Mouse (Mus musculus) fat pad, adult 2 months (tissue): ENCODE results near the gene Cs.

Experiments
- DNase-seq: peaks from one replicate; pipeline ENCODE4 v3.0.0-alpha.2; 2011; ENCODE audit warnings: low read depth, low spot score; ENCODE audit errors: extremely low read depth

Gene Cs

GRCm38 (mm10) chr10:128372989-128373748 lies 35.6 kb downstream of the Cs start:
- DNase-seq, result no peak

GRCm38 (mm10) chr10:128374393-128374792 lies 36.9 kb downstream of the Cs start:
- DNase-seq, result no peak

DNA sequence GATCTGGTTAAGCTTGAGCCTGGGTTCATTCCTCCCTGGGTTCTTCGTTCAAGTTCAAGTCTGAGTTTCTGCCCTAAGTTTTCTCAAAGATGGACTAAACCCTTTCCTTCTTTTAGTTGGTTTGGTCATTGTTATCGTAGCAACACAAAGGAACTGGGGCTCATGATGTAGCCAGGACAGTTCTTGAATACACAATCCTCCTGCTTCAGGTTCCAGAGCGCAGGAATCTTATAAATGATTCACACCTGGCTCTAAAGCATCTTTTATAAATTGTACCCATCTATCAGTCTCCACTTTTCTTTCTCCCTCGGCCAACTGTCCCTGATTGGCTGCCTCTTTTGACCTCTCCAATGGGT lies 38.5 kb downstream of the Cs start:
- no peak for DNase-seq

GRCm38 (mm10) chr10:128376455-128377211 lies 39.1 kb downstream of the Cs start, which contains the start of gene Ankrd52:
Gene Ankrd52 (plus strand): TSS chr10:128377115.
- DNase-seq, result no peak

- no peak for DNase-seq
Measured at GRCm38 (mm10) chr10:128377222-128377939, 39.8 kb downstream of the Cs start.

DNA sequence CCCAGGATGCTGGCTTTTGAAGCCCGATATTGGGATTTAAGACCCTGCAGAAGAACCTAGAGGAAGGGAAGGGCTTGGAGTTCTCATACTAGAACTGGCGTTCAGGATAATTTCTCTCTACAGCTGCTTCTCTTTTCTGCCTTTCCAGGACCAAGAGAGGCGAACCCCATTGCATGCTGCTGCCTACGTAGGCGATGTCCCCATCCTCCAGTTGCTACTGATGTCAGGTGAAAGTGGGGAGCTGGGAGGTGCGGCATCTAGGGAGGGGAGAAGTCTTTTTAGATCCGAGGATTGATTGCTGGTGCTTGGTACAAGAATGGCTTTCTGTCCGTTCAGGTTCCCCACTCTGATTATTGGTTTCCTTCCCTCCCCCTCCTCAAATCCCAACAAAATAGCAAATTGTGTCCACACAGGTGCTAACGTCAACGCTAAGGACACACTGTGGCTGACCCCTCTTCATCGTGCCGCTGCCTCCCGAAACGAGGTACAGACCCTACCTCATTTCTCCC lies 40.5 kb downstream of the Cs start:
- no peak for DNase-seq

GRCm38 (mm10) chr10:128378462-128378861 lies 40.9 kb downstream of the Cs start:
- no peak for DNase-seq

DNA sequence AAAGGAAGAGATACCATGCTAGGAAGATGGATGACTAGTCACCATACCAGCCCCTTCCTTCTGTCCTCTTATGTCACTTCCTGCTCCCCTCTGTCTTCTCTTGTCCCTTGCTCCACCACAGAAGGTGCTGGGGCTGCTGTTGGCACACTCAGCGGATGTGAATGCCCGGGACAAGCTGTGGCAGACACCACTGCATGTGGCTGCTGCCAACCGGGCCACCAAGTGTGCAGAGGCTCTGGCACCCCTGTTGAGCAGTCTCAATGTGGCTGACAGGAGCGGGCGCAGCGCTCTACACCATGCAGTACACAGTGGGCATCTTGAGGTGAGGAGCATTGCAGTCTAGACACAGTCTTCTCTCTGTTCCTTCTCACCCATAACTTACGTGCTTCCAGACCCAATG lies 41.7 kb downstream of the Cs start:
- DNase-seq, result no peak

GRCm38 (mm10) chr10:128380565-128380964 lies 43.0 kb downstream of the Cs start:
- DNase-seq, result no peak

GRCm38 (mm10) chr10:128382482-128382881 lies 44.9 kb downstream of the Cs start:
- DNase-seq, result no peak

- DNase-seq, result no peak
Measured at GRCm38 (mm10) chr10:128385902-128386301, 48.4 kb downstream of the Cs start.

GRCm38 (mm10) chr10:128388941-128389340 lies 51.4 kb downstream of the Cs start:
- DNase-seq, result no peak

DNA sequence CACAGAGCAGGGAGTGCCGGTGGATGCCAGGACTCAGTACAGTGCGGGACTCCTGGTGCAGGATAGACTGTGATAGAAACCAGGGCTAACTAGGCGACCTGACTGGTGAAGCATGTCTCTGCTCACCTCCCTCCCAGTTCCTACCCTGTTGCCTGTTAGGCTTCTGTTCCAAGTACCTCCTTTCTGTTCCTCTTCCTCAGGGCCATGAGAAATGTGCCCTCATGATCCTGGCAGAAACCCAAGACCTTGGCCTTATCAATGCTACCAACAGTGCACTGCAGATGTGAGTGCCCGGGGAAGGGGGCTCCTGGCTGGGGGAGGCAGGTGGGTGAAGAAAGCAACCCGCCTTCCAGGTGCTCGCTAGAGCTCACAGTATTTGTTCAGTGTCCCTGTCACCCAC lies 52.0 kb downstream of the Cs start:
- DNase-seq, result no peak

DNA sequence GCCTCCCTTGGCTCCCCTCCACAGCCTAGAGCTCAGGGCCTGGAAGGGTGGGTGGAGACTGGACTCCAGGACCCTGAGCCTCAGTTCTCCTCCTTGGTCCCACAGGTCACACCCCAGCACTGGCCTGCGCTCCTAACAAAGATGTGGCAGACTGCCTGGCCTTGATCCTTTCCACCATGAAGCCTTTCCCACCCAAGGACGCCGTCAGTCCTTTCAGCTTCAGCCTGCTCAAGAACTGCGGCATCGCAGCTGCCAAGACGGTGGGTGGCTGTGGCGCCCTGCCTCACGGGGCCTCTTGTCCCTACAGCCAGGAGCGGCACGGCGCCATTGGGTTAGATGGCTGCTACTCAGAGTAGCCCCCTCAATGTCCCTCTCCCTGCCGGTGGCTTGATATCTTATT lies 52.8 kb downstream of the Cs start:
- no peak for DNase-seq

DNA sequence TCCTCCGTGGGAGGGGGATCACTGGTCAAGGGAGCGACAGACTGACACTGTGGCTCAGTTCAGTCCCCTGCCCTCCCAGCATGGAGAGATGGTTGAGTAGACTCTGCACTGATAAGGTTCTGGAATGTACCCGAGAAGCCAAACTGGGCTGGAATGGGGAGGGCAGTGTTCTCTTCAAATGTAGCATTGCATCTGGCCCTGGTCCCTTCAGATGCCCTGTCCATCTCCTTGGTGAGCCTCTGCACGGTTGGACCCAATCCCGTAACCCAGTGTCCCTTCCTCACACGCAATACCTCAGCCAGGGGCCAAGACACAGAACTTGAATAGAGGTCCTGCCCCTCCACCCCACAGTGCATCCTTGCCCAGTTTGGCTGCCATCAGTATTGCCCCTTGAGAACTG lies 54.3 kb downstream of the Cs start:
- no peak for DNase-seq

DNA sequence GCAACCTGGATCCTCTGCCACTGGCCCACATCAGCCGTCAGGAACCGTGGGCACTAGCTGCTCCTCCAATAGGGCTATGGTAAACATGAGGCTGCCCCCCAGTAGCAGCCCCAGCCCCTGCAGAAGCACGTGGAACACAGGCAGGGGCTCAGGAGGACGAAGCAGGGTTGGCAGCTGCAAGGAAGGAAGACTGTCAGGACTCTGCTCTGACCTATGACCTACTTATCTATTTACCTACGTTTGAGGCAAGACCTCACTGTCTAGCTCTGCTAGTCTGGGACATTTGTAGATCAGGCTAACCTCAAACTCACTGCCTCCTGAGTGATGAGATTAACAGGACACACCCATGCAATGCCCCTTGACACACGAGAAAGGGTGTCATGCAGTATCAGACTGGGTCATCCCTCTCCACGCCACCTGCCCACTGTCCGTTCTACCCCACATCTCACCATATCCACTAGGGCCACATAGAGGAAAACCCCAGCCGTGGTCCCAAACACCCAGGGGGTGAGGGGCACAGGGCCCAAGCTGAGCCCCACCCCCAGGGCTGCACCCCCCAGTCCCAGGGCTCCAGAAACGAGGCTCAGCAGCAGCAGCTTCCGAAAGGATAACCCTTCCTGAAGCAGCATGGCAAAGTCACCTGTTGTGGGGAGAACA lies 58.6 kb downstream of the Cs start:
- no peak for DNase-seq

GRCm38 (mm10) chr10:128396716-128397264 lies 59.3 kb downstream of the Cs start:
- no peak for DNase-seq

DNA sequence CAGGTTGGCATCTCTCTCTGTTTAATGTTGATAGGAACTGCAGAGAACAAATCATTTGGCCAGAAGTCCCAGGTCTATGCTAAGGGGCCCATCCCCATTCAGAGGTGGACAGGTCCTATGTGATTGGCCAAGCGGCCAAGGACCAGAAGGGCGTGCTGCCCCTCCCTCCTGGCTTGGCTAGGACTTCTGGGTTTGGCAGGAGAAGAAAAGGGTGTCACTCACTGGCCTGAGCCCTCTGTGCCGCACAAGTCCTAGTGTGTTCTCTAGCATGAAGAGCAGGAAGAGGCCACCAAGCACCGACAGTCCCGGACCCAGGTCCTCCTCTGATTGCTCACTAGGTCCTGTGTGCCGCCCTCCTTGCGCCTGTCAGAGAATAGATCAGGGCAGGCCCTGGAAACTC lies 59.9 kb downstream of the Cs start:
- DNase-seq, result no peak

DNA sequence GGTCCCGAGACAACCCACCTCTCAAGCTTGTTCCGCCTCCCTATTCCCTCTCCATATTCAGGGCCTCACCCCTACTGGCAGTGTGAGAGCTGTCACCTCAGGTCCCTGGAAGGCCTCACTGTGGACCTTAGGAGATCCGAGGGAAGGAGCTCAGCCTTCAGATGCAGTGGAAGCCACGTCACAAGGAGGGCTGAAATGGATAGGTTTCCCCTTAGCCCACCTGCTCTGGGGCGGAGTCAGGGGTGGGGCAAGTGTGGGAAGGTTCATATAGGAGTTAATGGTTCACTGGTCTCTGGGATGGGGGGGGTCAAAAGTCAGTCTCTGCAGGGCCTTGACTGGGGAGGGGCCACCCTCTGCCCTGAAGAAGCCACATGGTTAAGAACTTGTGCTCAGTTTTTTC lies 62.8 kb downstream of the Cs start:
- DNase-seq, result no peak

DNA sequence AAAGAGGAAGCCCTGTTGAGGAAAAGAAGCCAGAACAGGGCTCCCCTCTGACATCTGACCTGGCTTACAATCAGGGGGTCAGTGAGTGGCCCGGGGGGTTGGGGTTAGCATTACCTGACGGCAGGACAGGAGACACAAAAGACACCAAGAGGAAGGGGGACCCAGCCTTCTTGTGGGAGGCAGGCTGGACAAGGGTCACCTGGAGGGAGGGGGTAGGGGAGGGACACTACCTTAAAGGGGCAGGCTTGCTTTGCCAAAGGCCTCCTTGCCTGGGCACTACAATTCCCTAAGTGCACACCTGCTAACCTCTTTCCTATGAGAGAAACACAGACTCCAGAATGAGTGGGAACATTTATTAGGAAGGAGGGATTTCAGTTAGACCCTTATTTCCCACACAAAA lies 63.5 kb downstream of the Cs start, which contains the start of gene Slc39a5:
TSS of gene Slc39a5 (minus strand) at position 174 of the 400 bp plus-strand sequence.
- no peak for DNase-seq

GRCm38 (mm10) chr10:128401638-128402037 lies 64.1 kb downstream of the Cs start:
- no peak for DNase-seq
